Mouse (Mus musculus): Measurements from ENCODE around the gene Cit. TPM values are rescaled to one million over a fixed set of nuclear protein-coding genes. Genes with fewer than 3 reads are reported as not detected.

Gene Cit
- polyA plus RNA-seq, 1 experiment from 2014 or later = 28.4 TPM

DNA sequence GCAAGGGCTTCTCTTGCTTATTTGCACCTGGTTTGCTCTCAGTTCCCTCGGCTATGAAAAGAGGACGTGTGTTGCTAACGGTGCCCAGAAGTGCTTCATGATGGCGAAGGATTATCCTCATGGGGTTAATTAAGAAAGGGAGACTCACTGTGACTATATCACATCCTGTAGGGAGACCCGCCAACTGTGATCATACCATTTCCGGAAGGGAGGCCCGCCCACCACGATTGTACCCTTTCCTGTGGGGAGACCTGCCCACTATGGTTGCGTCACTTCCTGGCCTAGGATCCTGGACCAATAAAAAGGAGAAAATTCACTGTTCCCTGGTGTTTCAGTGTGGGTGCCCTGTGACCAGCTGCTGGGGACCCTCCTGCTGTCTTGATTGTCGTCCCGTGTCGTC, 9.3 kb downstream of the Cit start:
- Histone ChIP-seq H3K27ac (no peak overlapping the region), H3K4me1 (no peaks in the 10 kb centered on the region), H3K9me3 (no peaks in the 10 kb centered on the region), H3K36me3 (peaks cover 42% of the 10 kb centered on the region; the same call in 1 of the 2 replicates), H3K4me3 (no peak overlapping the region), H3K9ac (no peak overlapping the region), H3K27me3 (replicated peaks) (no peaks in the 10 kb centered on the region), H3K4me2 (replicated peaks) (no peak overlapping the region)
- no peak for ATAC-seq (ENCODE audit: low FRiP score, low read depth)
- 89% methylated on average over 12 of the region's 12 CpGs for WGBS

DNA sequence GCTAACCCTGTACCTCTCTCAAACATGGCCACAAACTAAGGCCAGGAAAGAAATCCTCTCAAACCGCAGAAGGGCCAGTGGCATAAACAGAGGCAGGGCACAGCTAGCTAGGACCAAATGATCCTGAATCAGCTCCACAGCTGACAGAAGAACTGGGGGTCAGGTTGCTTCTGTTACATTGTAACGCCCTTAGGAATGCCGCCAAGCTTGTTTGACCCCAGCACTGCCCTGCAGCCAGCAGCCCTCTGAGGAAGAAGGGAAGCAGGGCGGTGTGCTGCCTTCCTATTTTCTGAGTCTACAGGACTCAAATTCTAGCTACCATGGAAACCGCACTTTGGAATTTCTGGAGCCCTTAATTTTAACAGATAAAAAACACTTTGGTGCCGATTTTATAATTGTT, 13.6 kb downstream of the Cit start:
- H3K9ac ChIP-seq = no peak overlapping the region
- 82% methylated on average over 6 of the region's 6 CpGs for WGBS
- no peak overlapping the region for H3K4me2 ChIP-seq (replicated peaks)
- ATAC-seq (ENCODE audit: low FRiP score, low read depth) = no peak
- H3K27me3 ChIP-seq (replicated peaks) = no peaks in the 10 kb centered on the region
- no peaks in the 10 kb centered on the region for H3K4me1 ChIP-seq
- H3K9me3 ChIP-seq = no peaks in the 10 kb centered on the region
- no peak overlapping the region for H3K27ac ChIP-seq
- H3K4me3 ChIP-seq = no peak overlapping the region
- H3K36me3 ChIP-seq = peaks cover 31% of the 10 kb centered on the region; the same call in 1 of the 2 replicates

DNA sequence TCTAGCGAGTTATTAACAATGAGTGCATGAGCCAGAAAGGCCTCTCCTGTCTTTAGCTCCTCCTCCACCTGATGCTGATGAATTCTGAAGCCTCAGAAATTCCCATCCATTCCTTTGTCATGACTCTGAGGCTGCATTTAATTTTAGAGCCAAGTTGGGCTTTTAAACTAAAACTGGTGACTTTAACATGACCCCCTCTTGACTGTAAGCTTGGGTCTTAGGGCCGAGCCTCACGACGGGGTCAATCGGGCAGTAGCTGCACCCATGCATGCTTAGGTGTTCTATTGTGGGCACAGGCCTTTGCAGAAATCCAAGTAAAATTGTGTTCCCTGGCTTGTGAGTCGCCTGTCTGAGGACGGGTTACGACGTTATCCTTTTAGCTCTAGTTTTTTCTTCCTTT, 14.4 kb downstream of the Cit start:
- Histone ChIP-seq H3K27me3 (replicated peaks) (no peaks in the 10 kb centered on the region), H3K9ac (no peak overlapping the region), H3K9me3 (no peaks in the 10 kb centered on the region), H3K4me2 (replicated peaks) (no peak overlapping the region), H3K36me3 (peaks cover 32% of the 10 kb centered on the region; the same call in 1 of the 2 replicates), H3K4me3 (no peak overlapping the region), H3K27ac (no peak overlapping the region), H3K4me1 (no peaks in the 10 kb centered on the region)
- no peak for ATAC-seq (ENCODE audit: low FRiP score, low read depth)
- 91% methylated on average over 9 of the region's 9 CpGs for WGBS

DNA sequence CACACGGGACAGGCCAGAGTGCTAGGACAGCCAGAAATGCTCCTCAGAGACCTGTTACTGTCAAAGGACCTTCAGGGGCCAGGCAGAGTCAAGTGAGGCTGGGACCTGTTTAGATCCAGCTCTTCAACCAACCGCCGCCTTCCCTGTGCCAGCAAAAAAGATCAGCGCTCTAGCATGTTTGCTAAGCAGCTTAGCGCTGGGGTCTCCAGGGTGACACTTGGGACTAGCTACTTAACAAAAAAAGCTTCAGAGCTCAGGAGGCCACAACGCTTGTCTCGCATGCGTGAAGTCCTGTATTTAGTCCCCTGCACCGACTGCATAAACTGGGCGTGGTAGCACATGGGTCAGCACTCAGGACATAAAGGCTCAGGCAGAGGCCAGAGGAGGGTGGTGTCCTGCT, 16.9 kb downstream of the Cit start:
- H3K36me3 ChIP-seq = peaks cover 24% of the 10 kb centered on the region; the same call in 1 of the 2 replicates
- ATAC-seq (ENCODE audit: low FRiP score, low read depth) = no peak
- H3K4me3 ChIP-seq = no peak overlapping the region
- no peaks in the 10 kb centered on the region for H3K4me1 ChIP-seq
- 92% methylated on average over 10 of the region's 10 CpGs for WGBS
- no peaks in the 10 kb centered on the region for H3K9me3 ChIP-seq
- H3K27ac ChIP-seq = no peak overlapping the region
- H3K9ac ChIP-seq = no peak overlapping the region
- no peaks in the 10 kb centered on the region for H3K27me3 ChIP-seq (replicated peaks)
- H3K4me2 ChIP-seq (replicated peaks) = no peak overlapping the region

DNA sequence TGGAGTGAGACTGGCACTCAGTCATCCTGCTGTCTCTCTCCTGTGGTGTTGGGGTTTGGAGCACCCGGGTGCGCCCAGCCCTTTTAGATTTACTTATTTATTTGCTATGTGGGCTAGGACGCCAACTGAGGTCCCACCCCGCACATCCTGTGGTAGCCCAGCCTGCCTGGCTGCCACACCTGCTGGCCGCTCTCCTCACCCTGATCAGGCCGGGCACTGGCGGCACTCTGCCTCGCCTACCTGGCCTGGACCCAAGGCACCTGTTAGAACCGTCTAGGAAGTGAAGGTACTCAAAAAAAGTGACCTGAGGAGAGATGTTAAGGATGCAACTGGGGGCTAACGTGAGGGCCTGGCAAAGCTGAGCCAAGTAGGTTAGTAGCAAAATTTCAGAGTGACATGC, 17.4 kb downstream of the Cit start:
- H3K36me3 ChIP-seq = peaks cover 23% of the 10 kb centered on the region; the same call in 1 of the 2 replicates
- no peaks in the 10 kb centered on the region for H3K4me1 ChIP-seq
- no peak overlapping the region for H3K27ac ChIP-seq
- H3K4me3 ChIP-seq = no peak overlapping the region
- no peak overlapping the region for H3K9ac ChIP-seq
- no peak for ATAC-seq (ENCODE audit: low FRiP score, low read depth)
- H3K9me3 ChIP-seq = no peaks in the 10 kb centered on the region
- H3K4me2 ChIP-seq (replicated peaks) = no peak overlapping the region
- WGBS = 96% methylated on average over 10 of the region's 10 CpGs
- no peaks in the 10 kb centered on the region for H3K27me3 ChIP-seq (replicated peaks)

DNA sequence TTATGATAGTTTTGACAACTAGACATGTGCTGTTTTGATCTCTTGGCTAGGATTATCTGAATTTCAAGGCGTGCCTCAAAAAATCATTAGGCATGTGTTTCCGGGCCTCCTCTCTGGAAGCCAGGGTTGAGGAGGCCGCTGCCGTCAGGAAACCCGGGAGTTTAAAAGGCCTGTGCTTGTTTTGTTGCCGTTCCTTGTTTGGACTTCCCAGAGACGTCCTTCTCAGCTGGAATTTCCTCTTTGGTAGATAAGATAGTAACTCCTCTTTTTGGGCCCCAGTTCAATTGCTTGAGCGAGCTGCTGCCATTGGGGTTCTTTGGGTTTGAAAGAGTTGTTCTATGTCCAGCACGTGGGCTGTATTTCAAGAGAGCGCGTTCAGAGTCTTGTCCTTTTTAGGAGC, 21.2 kb downstream of the Cit start:
- H3K4me3 ChIP-seq = no peak overlapping the region
- 84% methylated on average over 11 of the region's 11 CpGs for WGBS
- H3K9ac ChIP-seq = no peak overlapping the region
- peaks cover 18% of the 10 kb centered on the region; the same call in 1 of the 2 replicates for H3K36me3 ChIP-seq
- H3K4me2 ChIP-seq (replicated peaks) = no peak overlapping the region
- ATAC-seq (ENCODE audit: low FRiP score, low read depth) = no peak
- no peaks in the 10 kb centered on the region for H3K4me1 ChIP-seq
- H3K9me3 ChIP-seq = no peaks in the 10 kb centered on the region
- H3K27me3 ChIP-seq (replicated peaks) = no peaks in the 10 kb centered on the region
- no peak overlapping the region for H3K27ac ChIP-seq

DNA sequence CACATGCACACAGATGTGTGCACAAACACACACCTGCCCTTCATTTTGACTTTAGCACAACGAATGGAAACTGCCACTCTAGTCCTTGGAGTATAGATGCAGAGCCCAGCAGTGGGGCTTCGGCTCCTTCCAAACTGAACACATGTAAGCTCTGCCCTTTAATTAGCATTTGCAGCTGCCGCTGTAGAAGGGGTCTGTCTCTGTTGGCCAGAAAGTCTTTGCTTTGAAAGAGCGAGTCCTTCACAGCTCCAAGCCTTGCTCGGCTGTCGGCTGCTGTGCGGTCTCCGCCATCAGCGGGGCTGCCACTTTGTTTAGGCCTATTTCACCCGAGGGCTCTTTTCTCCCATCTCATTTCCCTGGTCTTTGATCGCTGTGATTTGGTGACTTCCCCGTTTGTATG, 23.5 kb downstream of the Cit start:
- Histone ChIP-seq H3K4me2 (replicated peaks) (no peak overlapping the region), H3K36me3 (peaks cover 14% of the 10 kb centered on the region; the same call in 1 of the 2 replicates), H3K9ac (no peak overlapping the region), H3K9me3 (no peaks in the 10 kb centered on the region), H3K27me3 (replicated peaks) (no peaks in the 10 kb centered on the region), H3K27ac (no peak overlapping the region), H3K4me1 (no peaks in the 10 kb centered on the region), H3K4me3 (no peak overlapping the region)
- 79% methylated on average over 12 of the region's 12 CpGs for WGBS
- no peak for ATAC-seq (ENCODE audit: low FRiP score, low read depth)

DNA sequence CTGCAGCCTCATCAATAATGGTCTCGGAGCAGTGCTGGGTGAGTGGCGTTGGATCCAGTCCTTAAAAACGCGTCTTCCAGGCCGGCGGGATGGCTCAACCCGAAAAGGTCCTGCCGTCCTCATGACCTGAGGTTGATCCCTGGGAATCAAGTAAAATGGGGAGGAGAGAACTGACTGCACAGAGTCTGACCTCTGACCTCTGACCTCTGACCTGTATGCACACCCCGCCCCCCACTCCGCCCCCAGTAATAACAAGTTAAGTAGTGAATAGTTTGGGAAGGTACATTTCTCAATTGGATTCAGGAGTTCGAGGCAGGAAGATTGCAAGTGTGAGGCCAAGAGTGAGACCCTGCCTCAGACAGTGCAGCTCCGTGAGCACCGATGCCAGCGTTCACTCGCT, 24.1 kb downstream of the Cit start:
- 84% methylated on average over 15 of the region's 15 CpGs for WGBS
- Histone ChIP-seq H3K36me3 (peaks cover 15% of the 10 kb centered on the region; the same call in 1 of the 2 replicates), H3K27ac (no peak overlapping the region), H3K4me3 (no peak overlapping the region), H3K27me3 (replicated peaks) (no peaks in the 10 kb centered on the region), H3K9me3 (no peaks in the 10 kb centered on the region), H3K4me1 (no peaks in the 10 kb centered on the region), H3K9ac (no peak overlapping the region), H3K4me2 (replicated peaks) (no peak overlapping the region)
- ATAC-seq (ENCODE audit: low FRiP score, low read depth) = no peak

DNA sequence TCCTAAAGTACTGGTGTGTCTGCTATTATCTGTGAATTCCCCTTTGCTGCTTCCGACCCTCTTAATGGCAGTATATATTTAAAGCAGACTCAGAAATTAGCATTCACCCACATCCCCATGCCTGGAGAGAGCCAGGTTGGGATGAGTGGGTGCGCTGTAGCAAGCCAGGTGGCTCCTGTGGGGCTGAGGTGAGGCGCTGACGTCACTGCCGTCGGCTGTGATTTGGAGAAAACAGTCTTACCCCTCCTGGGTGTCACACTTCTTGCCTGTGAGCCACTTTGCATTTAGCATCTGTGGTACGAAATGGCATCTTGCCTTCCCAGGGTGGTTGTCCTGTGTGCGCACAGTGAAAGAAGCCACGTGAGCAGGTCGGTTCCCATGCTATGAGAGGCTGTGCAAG, 26.1 kb downstream of the Cit start:
- WGBS = 97% methylated on average over 10 of the region's 10 CpGs
- peaks cover 20% of the 10 kb centered on the region for H3K36me3 ChIP-seq
- ATAC-seq (ENCODE audit: low FRiP score, low read depth) = no peak
- no peak overlapping the region for H3K27ac ChIP-seq
- H3K4me3 ChIP-seq = no peak overlapping the region
- no peak overlapping the region for H3K4me2 ChIP-seq (replicated peaks)
- no peaks in the 10 kb centered on the region for H3K27me3 ChIP-seq (replicated peaks)
- no peaks in the 10 kb centered on the region for H3K4me1 ChIP-seq
- H3K9ac ChIP-seq = no peak overlapping the region
- no peaks in the 10 kb centered on the region for H3K9me3 ChIP-seq

DNA sequence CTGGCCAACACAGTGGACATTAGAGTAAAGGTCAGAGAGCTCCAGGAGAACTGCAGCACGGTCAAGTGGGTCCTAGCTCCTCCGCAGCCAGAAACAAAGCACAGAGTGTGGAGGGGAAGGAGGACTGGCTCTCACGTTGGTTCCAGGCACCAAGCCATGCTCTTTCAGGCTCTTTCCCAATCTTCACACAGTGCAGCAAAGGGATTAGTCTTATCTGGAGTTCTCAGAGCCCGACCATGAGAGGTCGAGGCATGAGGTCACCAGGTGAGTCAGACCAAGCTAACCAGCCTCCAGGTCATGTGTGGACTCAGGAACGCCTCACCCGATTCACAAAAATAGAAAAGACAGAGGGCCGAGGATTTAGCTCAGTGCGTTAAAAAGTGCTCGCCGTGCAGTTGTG, 27.0 kb downstream of the Cit start:
- H3K4me2 ChIP-seq (replicated peaks) = no peak overlapping the region
- H3K36me3 ChIP-seq = peaks cover 20% of the 10 kb centered on the region
- ATAC-seq (ENCODE audit: low FRiP score, low read depth) = no peak
- H3K4me3 ChIP-seq = no peak overlapping the region
- H3K9ac ChIP-seq = no peak overlapping the region
- WGBS = 91% methylated on average over 11 of the region's 11 CpGs
- H3K27ac ChIP-seq = no peak overlapping the region
- no peaks in the 10 kb centered on the region for H3K27me3 ChIP-seq (replicated peaks)
- no peaks in the 10 kb centered on the region for H3K9me3 ChIP-seq
- no peaks in the 10 kb centered on the region for H3K4me1 ChIP-seq

DNA sequence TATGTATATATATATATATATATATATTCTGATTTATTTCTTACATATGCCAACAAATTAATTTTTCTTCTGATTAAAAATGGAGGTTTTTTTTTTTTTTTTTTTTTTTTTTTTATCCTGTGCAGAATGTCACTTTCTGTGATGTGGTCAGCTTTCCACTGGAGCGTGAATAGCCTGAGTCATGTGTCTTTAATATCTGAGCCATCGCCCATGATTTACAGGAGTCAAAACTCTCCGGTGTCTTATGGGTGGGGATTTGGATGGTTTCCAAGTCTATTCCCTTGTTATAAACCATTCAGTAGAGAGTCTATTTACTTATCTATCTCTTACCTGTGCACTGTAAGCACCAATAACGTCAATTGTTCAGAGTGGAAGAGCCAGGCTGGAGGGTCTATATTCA, 27.9 kb downstream of the Cit start:
- Histone ChIP-seq H3K9me3 (no peaks in the 10 kb centered on the region), H3K27me3 (replicated peaks) (no peaks in the 10 kb centered on the region), H3K4me3 (no peak overlapping the region), H3K4me1 (no peaks in the 10 kb centered on the region), H3K4me2 (replicated peaks) (no peak overlapping the region), H3K36me3 (peaks cover 20% of the 10 kb centered on the region), H3K27ac (no peak overlapping the region), H3K9ac (no peak overlapping the region)
- 86% methylated on average over 4 of the region's 4 CpGs for WGBS
- ATAC-seq (ENCODE audit: low FRiP score, low read depth) = no peak

DNA sequence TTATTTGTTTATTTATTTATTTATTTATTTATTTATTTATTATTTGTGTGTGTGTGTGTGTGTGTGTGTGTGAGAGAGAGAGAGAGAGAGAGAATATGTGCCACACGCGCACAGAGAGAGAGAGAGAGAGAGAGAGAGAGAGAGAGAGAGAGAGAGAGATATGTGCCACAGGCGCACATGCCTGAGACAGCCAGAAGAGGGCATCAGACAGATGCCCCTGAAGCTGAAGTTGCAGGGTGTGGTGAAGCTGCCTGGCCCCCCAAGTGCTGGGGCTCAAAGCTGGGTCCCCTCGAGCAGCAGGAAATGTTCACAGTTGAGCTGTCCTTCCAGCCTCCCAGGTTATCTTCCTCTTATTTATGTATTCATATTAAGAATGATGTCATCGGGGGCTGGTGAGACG, 32.3 kb downstream of the Cit start:
- 92% methylated on average over 6 of the region's 6 CpGs for WGBS
- no peaks in the 10 kb centered on the region for H3K9me3 ChIP-seq

DNA sequence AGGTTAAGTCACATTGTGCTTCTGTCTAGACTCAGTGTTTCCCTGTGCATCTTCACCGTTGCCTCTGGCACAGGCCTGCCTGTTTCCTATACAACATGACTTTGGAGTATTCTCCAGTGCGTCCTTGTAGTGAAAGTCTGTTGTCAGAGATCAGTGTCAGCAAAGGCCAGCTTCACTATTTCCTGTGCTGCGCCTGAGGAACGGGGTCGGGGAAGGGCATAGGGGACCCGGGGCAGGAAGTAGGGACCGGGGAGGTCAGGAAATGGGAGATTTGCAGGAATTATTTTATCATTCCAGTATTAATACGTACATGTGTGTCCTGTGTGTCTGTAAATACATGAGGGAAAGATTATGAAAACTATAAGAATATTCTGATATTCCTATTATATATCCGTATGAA, 37.1 kb downstream of the Cit start:
- no peak overlapping the region for H3K9ac ChIP-seq
- no peaks in the 10 kb centered on the region for H3K9me3 ChIP-seq
- peaks cover 21% of the 10 kb centered on the region; the same call in 1 of the 2 replicates for H3K36me3 ChIP-seq
- no peak overlapping the region for H3K4me3 ChIP-seq
- no peak overlapping the region for H3K4me2 ChIP-seq (replicated peaks)
- no peak overlapping the region for H3K27ac ChIP-seq
- WGBS = 89% methylated on average over 9 of the region's 9 CpGs
- H3K4me1 ChIP-seq = no peaks in the 10 kb centered on the region
- H3K27me3 ChIP-seq (replicated peaks) = no peaks in the 10 kb centered on the region
- no peak for ATAC-seq (ENCODE audit: low FRiP score, low read depth)

More for the DNA sequence above, 32.3 kb downstream of the Cit start:
- Histone ChIP-seq H3K27me3 (replicated peaks) (no peaks in the 10 kb centered on the region), H3K27ac (no peak overlapping the region), H3K9ac (no peak overlapping the region), H3K4me2 (replicated peaks) (no peak overlapping the region), H3K4me1 (no peaks in the 10 kb centered on the region), H3K4me3 (no peak overlapping the region), H3K36me3 (peaks cover 21% of the 10 kb centered on the region)
- no peak for ATAC-seq (ENCODE audit: low FRiP score, low read depth)

Measured in neural tube, embryonic 12.5 days (tissue).